Mouse (Mus musculus) G1E (cell line): ENCODE data around the gene Acta2.

Source experiments
- CTCF ChIP-seq: IDR thresholded peaks from 2 replicates; pipeline ENCODE4 v1.5.1; 2012; ENCODE audit warnings: low read depth, low read length, inconsistent platforms, mixed read lengths
- GATA1 ChIP-seq: IDR thresholded peaks from 2 replicates; pipeline ENCODE4 v1.6.1; 2012; ENCODE audit warnings: borderline replicate concordance, low read length, inconsistent platforms, mixed read lengths

GRCm38 (mm10) chr19:34222805-34223204 lies 32.6 kb downstream of the Acta2 start:
- TF ChIP-seq CTCF (no peak), GATA1 (no peak)
